8 mouse cellular contexts compared by ENCODE assay signal in genomic region chr7:24861913-24862312, GRCm38 (mm10). TPM values are rescaled to one million over a fixed set of nuclear protein-coding genes. Genes with fewer than 3 reads are reported as not detected.
DNase-seq lines count a peak whose midpoint lies in the region; ATAC-seq and TF ChIP-seq lines count a peak whose summit lies in the region.

Gene Gm9844, plus strand, starts transcription at chr7:24862213.

- 80% methylated on average over 7 of the region's 7 CpGs for WGBS in lung, embryonic 16.5 days
- 94% methylated on average over 7 of the region's 7 CpGs for WGBS in forebrain, embryonic 10.5 days
- WGBS in intestine, postnatal 0 days, result 86% methylated on average over 7 of the region's 7 CpGs
- 86% methylated on average over 7 of the region's 7 CpGs for WGBS in neural tube, embryonic 13.5 days

- ATAC-seq in lung, embryonic 16.5 days (ENCODE audit: low read depth), result no peak
- ATAC-seq in intestine, postnatal 0 days, result no peak
- no peak for ATAC-seq in neural tube, embryonic 13.5 days (ENCODE audit: low read depth)

- TF ChIP-seq CTCF in intestine, postnatal 0 days (IDR thresholded peaks at IDR 0.05; ENCODE audit: low read depth), result no peak

- H3K4me1 ChIP-seq in lung, embryonic 16.5 days (replicated peaks; ENCODE audit: control insufficient read depth, insufficient read depth, low read length), result no peaks in the 10 kb centered on the region
- H3K4me1 ChIP-seq in forebrain, embryonic 10.5 days, result peaks cover 8% of the 10 kb centered on the region
- H3K4me1 ChIP-seq in intestine, postnatal 0 days (replicated peaks; ENCODE audit: control insufficient read depth, insufficient read depth, low read length), result no peaks in the 10 kb centered on the region
- H3K4me1 ChIP-seq in neural tube, embryonic 13.5 days (replicated peaks), result no peaks in the 10 kb centered on the region

- no peaks in the 10 kb centered on the region for H3K36me3 ChIP-seq in lung, embryonic 16.5 days (ENCODE audit: control insufficient read depth, insufficient read depth, low read length)
- H3K36me3 ChIP-seq in forebrain, embryonic 10.5 days (replicated peaks), result no peaks in the 10 kb centered on the region
- H3K36me3 ChIP-seq in intestine, postnatal 0 days (ENCODE audit: control insufficient read depth, insufficient read depth), result no peaks in the 10 kb centered on the region
- no peaks in the 10 kb centered on the region for H3K36me3 ChIP-seq in neural tube, embryonic 13.5 days

- H3K27me3 ChIP-seq in lung, embryonic 16.5 days (ENCODE audit: control insufficient read depth, insufficient read depth, low read depth, low read length), result no peaks in the 10 kb centered on the region
- H3K27me3 ChIP-seq in forebrain, embryonic 10.5 days (ENCODE audit: poor library complexity, severe bottlenecking), result no peaks in the 10 kb centered on the region; the same call in 1 of the 2 replicates
- no peaks in the 10 kb centered on the region for H3K27me3 ChIP-seq in intestine, postnatal 0 days (replicated peaks; ENCODE audit: control insufficient read depth, insufficient read depth, low read length)
- no peaks in the 10 kb centered on the region for H3K27me3 ChIP-seq in neural tube, embryonic 13.5 days

- no peaks in the 10 kb centered on the region for H3K9me3 ChIP-seq in lung, embryonic 16.5 days (ENCODE audit: control insufficient read depth, low read length)
- H3K9me3 ChIP-seq in forebrain, embryonic 10.5 days, result 0 out of 2 replicates have a peak, but pooled peaks cover 2% of the 10 kb centered on the region
- H3K9me3 ChIP-seq in intestine, postnatal 0 days (ENCODE audit: control insufficient read depth), result no peaks in the 10 kb centered on the region
- no peaks in the 10 kb centered on the region for H3K9me3 ChIP-seq in neural tube, embryonic 13.5 days

- no peak for DNase-seq in lung, postnatal 14 days
- no peak for DNase-seq in forebrain, embryonic 10.5 days (ENCODE audit: extremely low spot score, low spot score)
- no peak for DNase-seq in adrenal gland, adult (ENCODE audit: inconsistent age in 2 of 2, low spot score in 1 of 2)
- no peak for DNase-seq in yolk sac, embryonic 10.5 days (ENCODE audit: low spot score)
- DNase-seq in urinary bladder, postnatal 25 days (ENCODE audit: low spot score), result no peak

- no peak within 1 kb of the TSS for H3K4me3 ChIP-seq in lung, embryonic 16.5 days (ENCODE audit: low read length)
- H3K4me3 ChIP-seq in forebrain, embryonic 10.5 days, result no peak within 1 kb of the TSS
- no peak within 1 kb of the TSS for H3K4me3 ChIP-seq in intestine, postnatal 0 days (ENCODE audit: low read depth, low read length)
- no peak within 1 kb of the TSS for H3K4me3 ChIP-seq in neural tube, embryonic 13.5 days

- H3K27ac ChIP-seq in lung, embryonic 16.5 days (ENCODE audit: low read length), result no peak within 1 kb of the TSS
- H3K27ac ChIP-seq in forebrain, embryonic 10.5 days, result no peak within 1 kb of the TSS
- no peak within 1 kb of the TSS for H3K27ac ChIP-seq in intestine, postnatal 0 days (ENCODE audit: low read depth, low read length)
- no peak within 1 kb of the TSS for H3K27ac ChIP-seq in neural tube, embryonic 13.5 days (replicated peaks)

- H3K4me2 ChIP-seq in lung, embryonic 16.5 days (ENCODE audit: low read depth, low read length), result no peak within 1 kb of the TSS
- no peak within 1 kb of the TSS for H3K4me2 ChIP-seq in intestine, postnatal 0 days (replicated peaks; ENCODE audit: low read depth)
- no peak within 1 kb of the TSS for H3K4me2 ChIP-seq in neural tube, embryonic 13.5 days

- no peak within 1 kb of the TSS for H3K9ac ChIP-seq in lung, embryonic 16.5 days (ENCODE audit: low read length)
- no peak within 1 kb of the TSS for H3K9ac ChIP-seq in intestine, postnatal 0 days (ENCODE audit: low read depth, low read length)
- no peak within 1 kb of the TSS for H3K9ac ChIP-seq in neural tube, embryonic 13.5 days

RNA-seq across cellular contexts. Expression of gene Gm9844, which starts in this region (rescaled TPM):
- polyA plus RNA-seq in lung, embryonic 16.5 days (2015; fragmentation: Nextera tagmentation; extraction: Ambion mirVana), result 19.5 and 20.6 TPM in 2 replicates
- 12.7 and 12.8 TPM in 2 replicates for polyA plus RNA-seq in forebrain, embryonic 10.5 days (2016; fragmentation: Nextera tagmentation; extraction: Ambion mirVana)
- 20.6 and 28.0 TPM in 2 replicates for polyA plus RNA-seq in intestine, postnatal 0 days (2015; fragmentation: Nextera tagmentation; extraction: Ambion mirVana)
- polyA plus RNA-seq in neural tube, embryonic 13.5 days (2015; fragmentation: Nextera tagmentation; extraction: Ambion mirVana), result 35.5 and 48.2 TPM in 2 replicates
